Mouse (Mus musculus) retina, postnatal 7 days (tissue): ENCODE results near the gene Nup107.
"Not testable (repeated sequence)": the region's sequence is repeated elsewhere in the genome, so short reads cannot be mapped to it uniquely, and the experiment has no call there.

Experiments
- DNase-seq: peaks from one replicate; pipeline ENCODE4 v3.0.0-alpha.2; 2012; ENCODE audit warnings: low read depth, low spot score

Nup107 gene

DNA sequence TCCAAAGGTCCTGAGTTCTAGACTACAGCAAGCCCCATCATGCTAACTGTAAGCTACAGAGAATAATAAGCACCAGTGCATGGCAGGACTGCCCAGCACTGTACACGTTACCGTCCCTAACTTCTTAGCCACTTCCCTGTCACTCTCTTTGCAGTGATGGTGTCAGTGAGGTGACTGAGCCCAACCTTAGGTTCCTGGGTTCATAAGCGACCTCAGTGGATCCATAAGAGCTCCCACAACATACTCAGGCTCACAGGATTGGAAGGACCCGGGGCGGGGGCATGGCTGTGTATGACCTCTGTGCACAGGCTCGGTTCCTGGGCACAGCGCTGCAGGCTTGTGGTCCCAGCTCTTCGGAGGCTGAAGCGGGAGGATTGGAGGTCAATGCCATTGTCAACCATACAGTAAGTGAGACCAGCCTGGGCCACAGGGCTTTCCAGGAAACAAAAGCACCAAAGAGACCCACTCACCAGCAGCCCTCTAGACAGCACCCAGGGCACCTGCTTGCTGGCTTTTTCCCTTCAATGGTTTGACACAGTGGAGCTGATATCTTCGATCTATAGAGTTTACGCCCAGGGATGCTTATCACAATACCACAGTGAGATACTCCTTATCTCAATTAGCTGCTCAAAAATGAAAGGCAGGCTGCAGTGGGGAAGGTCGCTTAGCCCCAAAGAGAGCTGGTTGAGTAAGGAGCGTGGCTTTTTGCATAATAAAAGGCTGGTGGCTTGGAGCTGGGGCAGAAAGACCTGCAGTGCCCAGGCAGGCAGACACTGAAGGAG lies 54.2 kb downstream of the Nup107 start:
- DNase-seq, result no peak

- DNase-seq, result not testable (repeated sequence)
Observed at GRCm38 (mm10) chr10:117737498-117737897, 55.0 kb downstream of the Nup107 start.

DNA sequence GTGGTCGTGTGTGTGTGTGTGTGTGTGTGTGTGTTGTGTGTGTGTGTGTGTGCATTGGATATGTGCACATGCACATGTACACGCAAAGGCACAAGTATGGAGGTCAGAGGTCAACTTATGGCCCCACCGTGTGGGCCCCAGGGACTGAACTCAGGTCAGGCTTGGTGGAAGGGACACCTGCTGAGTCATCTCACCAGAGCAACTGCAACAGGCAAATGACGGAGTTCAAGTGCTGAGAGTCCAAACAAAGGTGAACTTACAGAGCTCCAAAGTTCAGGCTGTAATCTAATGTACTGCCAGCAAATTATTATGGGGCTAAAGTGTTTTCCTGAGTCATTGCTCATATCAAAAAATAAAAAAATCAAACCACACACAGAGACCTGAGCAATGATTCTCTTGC lies 55.4 kb downstream of the Nup107 start:
- no peak for DNase-seq

DNA sequence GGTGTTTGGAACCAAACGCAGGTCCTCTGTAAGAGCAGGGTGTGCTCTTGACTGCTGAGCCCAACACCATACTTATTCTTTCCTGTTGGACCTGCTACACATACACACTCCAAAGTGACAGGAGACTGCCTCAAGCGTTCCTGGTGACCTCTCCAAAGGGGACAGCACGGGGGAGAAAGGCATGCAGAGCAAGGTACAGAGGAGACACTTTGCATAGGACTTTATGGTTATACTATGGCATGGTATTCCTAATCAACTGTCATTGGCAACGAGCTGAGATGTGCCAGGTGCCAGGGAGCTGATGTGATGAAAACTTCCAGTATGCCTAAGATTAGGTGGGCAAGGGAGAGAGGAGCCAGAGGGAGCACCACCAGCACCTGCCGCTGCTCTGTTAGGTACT lies 55.9 kb downstream of the Nup107 start:
- no peak for DNase-seq

GRCm38 (mm10) chr10:117735396-117735795 lies 57.1 kb downstream of the Nup107 start:
- DNase-seq, result not testable (repeated sequence)

- DNase-seq, result not testable (repeated sequence)
Observed at GRCm38 (mm10) chr10:117734104-117734852, 58.2 kb downstream of the Nup107 start.

GRCm38 (mm10) chr10:117733626-117734025 lies 58.9 kb downstream of the Nup107 start:
- not testable (repeated sequence) for DNase-seq

DNA sequence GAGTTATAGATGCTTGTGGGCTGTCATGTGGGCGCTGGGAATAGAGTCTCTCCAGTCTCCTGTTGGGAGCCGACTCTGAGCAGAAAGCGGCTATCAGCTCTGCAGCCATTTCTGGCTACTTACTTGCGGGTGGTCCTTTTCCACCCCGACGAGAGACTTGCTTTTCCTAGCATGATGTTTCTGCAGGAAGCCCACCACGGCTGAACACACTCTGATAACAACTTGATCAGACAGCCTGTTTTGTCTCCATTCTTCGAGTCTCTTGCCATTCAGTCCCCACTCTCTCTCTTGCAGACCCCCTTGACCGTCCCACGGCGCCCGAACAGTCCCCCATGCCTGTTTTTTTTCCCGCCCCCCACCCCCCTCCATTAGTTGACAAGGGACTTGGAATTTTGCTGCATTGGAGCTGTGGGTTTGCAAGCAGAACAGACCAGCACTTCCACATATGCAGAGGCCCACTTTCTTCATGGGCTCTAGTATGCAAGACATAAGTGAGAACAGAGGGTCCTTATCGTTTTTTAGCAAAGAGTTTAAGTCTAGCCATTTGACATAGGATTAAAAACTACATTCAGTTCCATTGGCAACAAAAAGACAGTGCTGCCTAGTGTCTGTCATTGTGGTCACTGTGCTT lies 59.4 kb downstream of the Nup107 start:
- DNase-seq, result no peak

- DNase-seq, result no peak
Observed at GRCm38 (mm10) chr10:117732184-117732583, 60.3 kb downstream of the Nup107 start.

DNA sequence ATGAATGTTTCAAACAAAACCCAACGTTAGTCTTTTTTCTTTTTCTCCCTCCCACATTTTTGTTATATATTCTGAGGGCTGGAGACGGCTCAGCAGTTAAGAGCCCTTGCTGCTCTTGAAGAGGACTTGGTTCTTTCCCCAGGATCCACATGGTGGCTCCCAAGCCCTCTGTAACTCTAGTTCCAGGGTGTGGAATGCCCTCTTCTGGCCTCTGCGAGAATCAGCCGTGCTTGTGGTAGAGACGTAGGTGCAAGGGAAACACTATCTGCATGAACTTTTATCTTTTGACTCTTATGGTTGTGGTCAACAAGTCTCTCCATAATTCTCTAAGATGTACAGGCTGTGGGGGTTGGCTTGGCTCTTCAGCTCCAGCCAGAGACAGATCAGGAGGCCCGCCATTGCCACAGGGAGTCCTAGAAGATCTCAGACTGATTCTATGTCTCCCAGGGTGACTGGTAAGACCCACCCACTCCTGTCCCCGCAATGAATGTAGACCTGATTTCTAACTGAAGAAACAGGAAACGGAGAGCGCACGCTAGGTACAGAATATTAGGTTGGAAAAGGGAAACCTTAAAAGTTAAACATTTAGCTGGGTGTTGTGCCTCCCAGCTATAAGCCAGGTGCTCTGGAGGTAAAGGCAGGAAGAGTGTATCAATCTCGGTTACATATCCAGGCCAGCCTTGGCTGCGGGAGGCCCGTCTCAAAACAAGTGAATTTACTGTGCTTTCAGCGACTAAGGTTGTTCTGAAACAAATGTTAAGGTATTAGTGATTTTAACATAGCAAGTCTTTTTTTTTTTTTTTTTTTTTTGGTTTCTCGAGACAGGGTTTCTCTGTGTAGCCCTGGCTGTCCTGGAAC lies 61.0 kb downstream of the Nup107 start:
- peak; percentile 39 for DNase-seq

DNA sequence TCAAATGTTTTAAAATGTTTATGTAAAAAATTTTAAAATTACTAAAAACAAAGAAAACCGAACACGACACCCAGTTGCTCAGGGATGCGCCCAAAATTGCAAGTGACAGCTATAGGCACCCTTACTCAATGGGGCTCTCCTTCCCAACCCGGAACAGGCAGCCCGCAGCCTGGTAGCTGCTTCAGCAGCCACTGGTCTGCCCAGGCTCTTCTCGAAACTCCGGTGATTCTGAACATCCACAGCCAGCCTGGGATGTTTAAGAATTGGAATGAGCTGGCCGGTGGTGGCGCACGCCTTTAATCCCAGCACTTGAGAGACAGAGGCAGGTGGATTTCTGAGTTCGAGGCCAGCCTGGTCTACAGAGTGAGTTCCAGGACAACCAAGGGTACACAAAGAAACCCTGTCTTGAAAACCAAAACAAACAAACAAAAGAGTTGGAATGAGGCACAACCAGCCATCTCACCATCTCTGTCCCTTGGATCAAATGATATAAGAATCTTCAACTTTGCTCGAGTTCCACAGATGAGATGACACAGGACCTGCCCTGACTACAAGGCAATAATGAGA lies 61.8 kb downstream of the Nup107 start:
- no peak for DNase-seq

DNA sequence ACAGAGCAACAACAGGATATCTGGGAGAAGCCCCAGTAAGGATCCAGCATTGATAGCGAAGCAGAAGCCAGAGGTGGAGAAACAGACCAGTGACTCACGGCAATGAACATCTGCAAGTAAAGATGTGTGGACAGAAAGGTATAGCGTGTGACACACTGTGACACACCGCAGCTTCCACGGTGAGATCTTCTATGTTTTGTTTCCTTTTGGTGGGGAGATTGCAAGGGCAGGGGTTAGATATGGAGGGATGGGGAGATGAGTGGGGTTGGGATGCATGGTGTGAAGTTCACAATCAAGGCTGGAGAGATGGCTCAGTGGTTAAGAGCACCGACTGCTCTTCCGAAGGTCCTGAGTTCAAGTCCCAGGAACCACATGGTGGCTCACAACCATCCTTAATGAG lies 62.4 kb downstream of the Nup107 start:
- no peak for DNase-seq

- DNase-seq, result no peak
Observed at GRCm38 (mm10) chr10:117729139-117729814, 63.2 kb downstream of the Nup107 start.

- DNase-seq, result no peak
Observed at GRCm38 (mm10) chr10:117728574-117728973, 63.9 kb downstream of the Nup107 start.

GRCm38 (mm10) chr10:117727518-117728110 lies 64.9 kb downstream of the Nup107 start:
- no peak for DNase-seq

GRCm38 (mm10) chr10:117726888-117727385 lies 65.6 kb downstream of the Nup107 start:
- DNase-seq, result no peak

GRCm38 (mm10) chr10:117726350-117726749 lies 66.2 kb downstream of the Nup107 start:
- DNase-seq, result no peak

DNA sequence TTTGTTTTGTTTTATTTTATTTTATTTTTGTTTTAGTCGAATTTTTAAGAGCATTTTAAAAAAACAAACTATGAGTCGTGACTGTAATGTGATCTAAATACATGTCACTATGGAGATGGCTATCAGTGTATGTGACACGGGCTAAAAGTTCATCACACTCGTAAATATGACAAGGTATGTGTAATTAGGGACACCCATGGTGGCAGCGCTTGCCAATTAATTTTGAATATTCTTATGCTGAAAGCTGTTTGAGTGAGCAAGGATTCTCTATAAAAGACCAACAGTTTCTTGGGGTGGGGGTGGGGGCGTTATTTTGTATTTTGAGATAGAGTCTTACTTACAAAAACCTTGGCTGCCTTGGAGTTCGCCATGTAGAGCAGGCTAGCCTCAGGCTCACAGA lies 66.8 kb downstream of the Nup107 start:
- no peak for DNase-seq

DNA sequence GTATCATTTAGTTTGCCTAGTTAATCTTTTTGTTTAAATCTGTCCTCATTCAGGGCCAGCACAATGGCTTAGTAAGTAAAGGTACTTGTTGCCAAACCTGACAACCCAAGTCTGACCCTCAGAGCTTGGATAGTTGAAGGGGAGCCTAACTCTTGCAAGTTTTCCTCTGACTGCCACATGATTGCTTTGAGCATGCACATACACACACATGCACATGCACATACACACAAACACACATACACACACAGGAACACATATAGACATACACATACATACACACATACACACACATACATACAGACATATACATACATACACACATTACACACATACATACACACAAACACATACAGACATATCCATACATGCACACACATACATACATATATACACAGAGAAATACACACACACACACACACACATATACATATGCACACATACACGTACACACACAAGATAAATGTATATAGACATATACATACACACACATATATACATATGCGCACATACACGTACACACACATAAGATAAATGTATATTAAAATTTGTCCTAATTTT lies 67.6 kb downstream of the Nup107 start:
- no peak for DNase-seq
